Mouse (Mus musculus) heart, adult 2 months (tissue): ENCODE measurements around the gene Carm1. TPM values are rescaled to one million over a fixed set of nuclear protein-coding genes. Genes with fewer than 3 reads are reported as not detected.

Source experiments
- DNase-seq, 2 experiments: peaks; one replicate each; pipeline ENCODE4 v3.0.0; 2021
- H3K27ac ChIP-seq: fragments of 200-600 bp; 2 replicates; pipeline ENCODE4 v1.8.1; 2022
- H3K27me3 ChIP-seq: fragments of 200-500 bp; 2 replicates; pipeline ENCODE4 v1.6.1; 2012; ENCODE audit warnings: mild to moderate bottlenecking, low read length, inconsistent platforms, mixed read lengths; ENCODE audit not compliant: control insufficient read depth, insufficient read depth
- H3K36me3 ChIP-seq: fragments of 200-500 bp; 2 replicates; pipeline ENCODE4 v1.6.1; 2012; ENCODE audit warnings: low read length, inconsistent platforms; ENCODE audit not compliant: control insufficient read depth, insufficient read depth
- H3K4me1 ChIP-seq: fragments of 200-500 bp; 2 replicates; pipeline ENCODE4 v1.6.1; 2011; ENCODE audit warnings: low read length; ENCODE audit not compliant: control insufficient read depth, insufficient read depth
- H3K4me3 ChIP-seq: fragments of 200-600 bp; 2 replicates; pipeline ENCODE4 v1.8.1; 2022
- H3K79me2 ChIP-seq: fragments of 200-500 bp; replicated peaks from 2 replicates; pipeline ENCODE4 v1.6.1; 2012; ENCODE audit warnings: mild to moderate bottlenecking, inconsistent platforms, low read length, moderate library complexity, mixed read lengths; ENCODE audit not compliant: control insufficient read depth, insufficient read depth
- H3K9ac ChIP-seq: fragments of 200-500 bp; 2 replicates; pipeline ENCODE4 v1.6.1; 2012; ENCODE audit warnings: low read depth, mild to moderate bottlenecking, control low read depth, inconsistent platforms, low read length, mixed read lengths
- CTCF ChIP-seq: fragments of 200-600 bp; IDR thresholded peaks from 2 replicates; pipeline ENCODE4 v1.8.1; 2022; ENCODE audit warnings: antibody characterized with exemption, mild to moderate bottlenecking, moderate library complexity
- EP300 ChIP-seq: fragments of 200-500 bp; IDR thresholded peaks from 2 replicates; pipeline ENCODE4 v1.6.1; 2011; ENCODE audit warnings: low read depth, low read length, control low read depth; ENCODE audit not compliant: insufficient read depth
- POLR2A ChIP-seq: fragments of 200-500 bp; IDR thresholded peaks from 2 replicates; pipeline ENCODE4 v1.6.1; 2011; ENCODE audit warnings: mild to moderate bottlenecking, low read depth, low read length, control low read depth; ENCODE audit not compliant: insufficient read depth
- WGBS: fragments of 180-500 bp; shearing (Covaris S2); methylation state at CpG from one replicate; pipeline ENCODE4 v1.1.7; 2018; 5-methylcytosine and 5-hydroxymethylcytosine counted together
- intact Hi-C: fragments of 180-260 bp; cut with DNase I; formaldehyde crosslinking; loops from one replicate; pipeline ENCODE4 v1.15.1; 2025
- microRNA-seq, 2 experiments: library from miRNA; unstranded; fragments of <30 nt; microRNA quantifications; one replicate each; pipeline ENCODE4 v1.2.0; 2021
- polyA plus RNA-seq: library from polyadenylated mRNA; depleted of rRNA; stranded (reverse); fragments of >200 nt; gene quantifications from 2 replicates; pipeline ENCODE4 v1.2.3, GENCODE M21; 2012; rRNA removed
- total RNA-seq, 2 experiments: library from RNA; stranded (reverse); gene quantifications; 2 replicates each; pipeline ENCODE4 v1.2.3; 2021

Carm1 gene
- total and polyA plus RNA-seq, 3 experiments: 61.5 to 77.6 (median 66.5) TPM

GRCm38 (mm10) chr9:21630673-21631072, 84.0 kb downstream of the Carm1 start:
- no peaks in the 10 kb centered on the region for H3K36me3 ChIP-seq
- peaks cover 3% of the 10 kb centered on the region; the same call in 1 of the 2 replicates for H3K79me2 ChIP-seq
- H3K27me3 ChIP-seq: no peaks in the 10 kb centered on the region
- peak; percentile 26 to 55 for DNase-seq
- H3K4me1 ChIP-seq: no peaks in the 10 kb centered on the region
- TF ChIP-seq EP300 (no peak), CTCF (peak; percentile 80), POLR2A (no peak)
- intact Hi-C loops: no loop called here
- 65% methylated on average over 3 of the region's 3 CpGs for WGBS
- H3K27ac ChIP-seq: no peak overlapping the region
- H3K4me3 ChIP-seq: no peak overlapping the region
- H3K9ac ChIP-seq: no peak overlapping the region

- H3K27me3 ChIP-seq: no peaks in the 10 kb centered on the region
- H3K36me3 ChIP-seq: no peaks in the 10 kb centered on the region
- WGBS: 82% methylated on average over 3 of the region's 3 CpGs
- no peak overlapping the region for H3K27ac ChIP-seq
- DNase-seq: no peak
- no peaks in the 10 kb centered on the region for H3K4me1 ChIP-seq
- TF ChIP-seq CTCF: no peak
- intact Hi-C loops: no loop called here
- peaks cover 1% of the 10 kb centered on the region; the same call in 1 of the 2 replicates for H3K79me2 ChIP-seq
- no peak overlapping the region for H3K4me3 ChIP-seq
- H3K9ac ChIP-seq: no peak overlapping the region
Observed at GRCm38 (mm10) chr9:21633106-21633505, 86.4 kb downstream of the Carm1 start.

GRCm38 (mm10) chr9:21635639-21636038, 88.9 kb downstream of the Carm1 start:
- TF ChIP-seq CTCF (no peak), EP300 (no peak), POLR2A (no peak)
- no peaks in the 10 kb centered on the region for H3K4me1 ChIP-seq
- peaks cover 1% of the 10 kb centered on the region; the same call in 1 of the 2 replicates for H3K79me2 ChIP-seq
- DNase-seq: no peak
- no peak overlapping the region for H3K4me3 ChIP-seq
- H3K36me3 ChIP-seq: no peaks in the 10 kb centered on the region
- H3K27ac ChIP-seq: no peak overlapping the region
- WGBS: 46% methylated on average over 7 of the region's 7 CpGs
- intact Hi-C loops: no loop called here
- no peak overlapping the region for H3K9ac ChIP-seq
- H3K27me3 ChIP-seq: no peaks in the 10 kb centered on the region

GRCm38 (mm10) chr9:21639031-21639430, 92.3 kb downstream of the Carm1 start:
- TF ChIP-seq CTCF (no peak), POLR2A (no peak), EP300 (no peak)
- Histone ChIP-seq H3K79me2 (no peaks in the 10 kb centered on the region), H3K36me3 (no peaks in the 10 kb centered on the region), H3K27ac (no peak overlapping the region), H3K4me3 (no peak overlapping the region), H3K27me3 (no peaks in the 10 kb centered on the region), H3K4me1 (no peaks in the 10 kb centered on the region), H3K9ac (no peak overlapping the region)
- WGBS: 94% methylated on average over 11 of the region's 11 CpGs
- no peak for DNase-seq
- intact Hi-C loops: no loop called here

Small RNA genes lying within 50 kb of the gene (microRNA-seq; reads per million reads assigned to microRNA genes)
- gene Mir1946b: 0 reads per million in 2 experiments

Other genes with a start within 250 kb of the Carm1 start
- gene Ap1m2, start 234.6 kb upstream of the Carm1 start, total RNA-seq: not detected
- gene Ap1m2, start 234.6 kb upstream of the Carm1 start, polyA plus RNA-seq: 1.0 TPM in 1 of 2 replicates, not detected in the other
- gene Slc44a2, start 226.2 kb upstream of the Carm1 start, total RNA-seq: 10 to 100 TPM; 77.0 to 89.5 TPM
- 86.8 and 148 TPM in 2 replicates for gene Slc44a2, start 226.2 kb upstream of the Carm1 start, polyA plus RNA-seq
- 10 to 100 TPM; 27.7 to 29.0 TPM for gene Ilf3, start 179.0 kb upstream of the Carm1 start, total RNA-seq
- 22.6 and 29.0 TPM in 2 replicates for gene Ilf3, start 179.0 kb upstream of the Carm1 start, polyA plus RNA-seq
- gene Qtrt1, start 135.1 kb upstream of the Carm1 start, total RNA-seq: 1 to 10 TPM; 8.3 to 8.5 TPM
- gene Qtrt1, start 135.1 kb upstream of the Carm1 start, polyA plus RNA-seq: 19.2 and 20.8 TPM in 2 replicates
- 10 to 100 TPM; 63.9 to 64.8 TPM for gene Dnm2, start 122.0 kb upstream of the Carm1 start, total RNA-seq
- 52.1 and 68.2 TPM in 2 replicates for gene Dnm2, start 122.0 kb upstream of the Carm1 start, polyA plus RNA-seq
- 10 to 100 TPM; 40.9 to 47.2 TPM for gene Tmed1, start 36.6 kb upstream of the Carm1 start, total RNA-seq
- gene Tmed1, start 36.6 kb upstream of the Carm1 start, polyA plus RNA-seq: 48.1 and 58.9 TPM in 2 replicates
- gene AB124611, start 20.7 kb upstream of the Carm1 start, total RNA-seq: 1 to 10 TPM; 1.4 to 2.4 TPM
- 1.5 TPM in 2 replicates for gene AB124611, start 20.7 kb upstream of the Carm1 start, polyA plus RNA-seq
- 10 to 100 TPM; 55.2 to 63.8 TPM for gene Timm29, start 45.8 kb downstream of the Carm1 start, total RNA-seq
- 35.2 and 58.6 TPM in 2 replicates for gene Timm29, start 45.8 kb downstream of the Carm1 start, polyA plus RNA-seq
- gene Yipf2, start 45.9 kb downstream of the Carm1 start, total RNA-seq: 1 to 10 TPM; 6.4 to 8.0 TPM
- 11.2 and 12.5 TPM in 2 replicates for gene Yipf2, start 45.9 kb downstream of the Carm1 start, polyA plus RNA-seq
- gene Smarca4, start 69.3 kb downstream of the Carm1 start, total RNA-seq: 10 to 100 TPM; 43.5 to 47.0 TPM
- 21.5 and 26.5 TPM in 2 replicates for gene Smarca4, start 69.3 kb downstream of the Carm1 start, polyA plus RNA-seq
- gene Ldlr, start 176.6 kb downstream of the Carm1 start, total RNA-seq: 1 to 10 TPM; 3.4 to 4.2 TPM
- gene Ldlr, start 176.6 kb downstream of the Carm1 start, polyA plus RNA-seq: 7.2 and 10.2 TPM in 2 replicates
- gene Spc24, start 213.4 kb downstream of the Carm1 start, total RNA-seq: 1 to 10 TPM; 5.1 to 6.8 TPM
- 6.0 and 6.2 TPM in 2 replicates for gene Spc24, start 213.4 kb downstream of the Carm1 start, polyA plus RNA-seq